Mouse (Mus musculus) embryonic fibroblast, embryonic 13.5 days (primary cell): Measurements from ENCODE around the gene Tnfsf9. TPM values are rescaled to one million over a fixed set of nuclear protein-coding genes. Genes with fewer than 3 reads are reported as not detected.

Experiments
- H3K27ac ChIP-seq: 2 replicates; pipeline ENCODE4 v1.5.1; 2012; ENCODE audit warnings: low read length, control low read depth, inconsistent platforms; ENCODE audit not compliant: insufficient read depth
- H3K4me1 ChIP-seq: 2 replicates; pipeline ENCODE4 v1.6.1; 2011; ENCODE audit warnings: low read length; ENCODE audit not compliant: control insufficient read depth, insufficient read depth
- H3K4me3 ChIP-seq: 2 replicates; pipeline ENCODE4 v1.5.1; 2011; ENCODE audit warnings: mild to moderate bottlenecking, control low read depth, low read length; ENCODE audit not compliant: insufficient read depth
- CTCF ChIP-seq: IDR thresholded peaks from 2 replicates; pipeline ENCODE4 v1.5.1; 2011; ENCODE audit warnings: mild to moderate bottlenecking, control low read depth, low read length, moderate library complexity, borderline replicate concordance; ENCODE audit not compliant: insufficient read depth
- POLR2A ChIP-seq: IDR thresholded peaks from 2 replicates; pipeline ENCODE4 v1.6.1; 2011; ENCODE audit warnings: low read depth, mild to moderate bottlenecking, control low read depth, low read length, moderate library complexity
- polyA plus RNA-seq: library from polyadenylated mRNA; stranded (reverse); fragments of >200 nt; gene quantifications from 2 replicates; pipeline ENCODE4 v1.2.4, GENCODE M21; 2011; ENCODE audit warnings: low read depth; ENCODE audit not compliant: missing spikeins, insufficient read length

The Tnfsf9 gene
- polyA plus RNA-seq, 1 experiment, result 4.3 TPM

DNA sequence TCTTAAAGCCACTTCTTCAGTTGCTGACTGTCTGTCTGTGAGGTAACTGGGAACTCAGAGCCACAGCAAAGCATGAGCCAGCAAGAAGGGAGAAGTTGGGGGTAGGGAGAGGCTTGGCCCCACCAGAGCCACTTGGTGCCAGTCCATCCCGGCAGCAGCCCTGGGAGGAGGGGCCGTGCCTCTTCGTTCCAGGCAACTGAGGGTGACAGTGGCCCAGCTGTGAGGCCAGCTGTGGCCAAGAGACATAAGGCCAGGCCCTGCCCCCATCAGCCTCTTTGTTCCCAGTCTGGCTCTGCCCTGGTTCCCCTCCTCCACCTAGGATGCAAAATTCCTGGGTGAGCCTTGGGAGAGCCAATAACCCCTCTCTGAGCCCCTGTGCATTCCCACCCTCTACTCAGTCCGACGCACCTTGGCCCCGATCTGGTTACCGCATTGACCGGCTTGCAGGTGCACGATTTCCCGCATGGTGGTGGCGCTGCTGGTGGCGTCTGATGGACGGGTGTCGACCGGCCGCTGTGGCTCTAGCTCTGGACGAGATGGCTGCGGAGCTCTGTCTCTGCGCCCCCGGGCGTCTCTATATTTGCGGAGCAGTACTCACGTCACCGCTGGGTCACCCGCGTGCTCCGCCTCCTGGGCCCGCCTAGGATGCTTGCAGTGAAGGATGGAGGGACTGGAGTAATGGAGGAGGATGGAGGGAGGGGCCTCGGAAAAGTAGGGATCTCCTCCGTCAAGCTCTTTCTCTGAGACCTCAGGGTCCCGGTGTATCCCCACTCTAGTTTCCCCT, 17.9 kb upstream of the Tnfsf9 start, which contains the start of gene Tubb4a:
Gene Tubb4a (minus strand): TSS at position 734 of the 784 bp plus-strand sequence.
- TF ChIP-seq CTCF (no peak), POLR2A (no peak)
- H3K4me1 ChIP-seq, result no peaks in the 10 kb centered on the region
- no peak within 1 kb of the TSS for H3K27ac ChIP-seq
- H3K4me3 ChIP-seq, result peak within 1 kb of the TSS; percentile 24; the same call in 1 of the 2 replicates

DNA sequence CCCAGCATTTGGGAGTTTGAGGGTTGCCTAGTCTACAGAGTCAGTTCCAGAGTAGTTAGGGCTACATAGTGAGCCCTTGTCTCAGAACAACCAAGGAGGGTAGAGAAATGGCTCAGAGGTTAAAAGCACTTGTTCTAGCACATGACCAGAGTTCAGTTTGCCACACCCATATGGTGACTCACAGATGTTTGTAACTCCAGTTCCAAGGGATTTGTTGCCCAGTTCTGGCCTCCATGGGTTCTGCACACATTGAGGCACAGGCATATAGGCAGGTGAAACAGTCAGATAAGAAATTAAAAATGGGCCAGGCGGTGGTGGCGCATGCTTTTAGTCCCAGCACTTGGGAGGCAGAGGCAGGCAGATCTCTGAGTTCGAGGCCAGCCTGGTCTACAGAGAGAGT, 10.9 kb upstream of the Tnfsf9 start:
- Histone ChIP-seq H3K4me3 (no peak overlapping the region), H3K27ac (no peak overlapping the region), H3K4me1 (no peaks in the 10 kb centered on the region)
- no peak for TF ChIP-seq POLR2A

- no peaks in the 10 kb centered on the region for H3K4me1 ChIP-seq
- H3K27ac ChIP-seq, result no peak overlapping the region
- peak overlapping the region; percentile 6; the same call in 1 of the 2 replicates for H3K4me3 ChIP-seq
- TF ChIP-seq CTCF, result no peak
- TF ChIP-seq POLR2A, result 0 out of 2 replicates have a peak, but pooled peaks have one; percentile 32
These were observed 9.1 kb upstream of the Tnfsf9 start for GRCm38 (mm10) chr17:57095855-57096622.

DNA sequence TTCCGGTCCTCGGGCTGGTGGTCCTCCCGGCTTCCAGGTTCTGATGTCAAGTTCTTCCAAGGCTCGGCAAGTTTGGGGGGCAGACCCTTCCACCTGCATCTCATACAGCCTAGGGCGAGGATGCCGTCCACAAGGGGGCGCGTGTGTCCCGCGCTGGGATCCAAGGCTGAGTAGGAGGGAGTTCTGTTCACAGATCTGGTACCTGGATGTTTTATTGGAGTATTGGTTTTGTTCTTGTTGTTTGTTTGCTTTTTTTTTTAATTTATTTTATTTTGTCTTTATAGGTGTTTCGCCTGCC, 8.6 kb upstream of the Tnfsf9 start:
- Histone ChIP-seq H3K4me1 (no peaks in the 10 kb centered on the region), H3K4me3 (peak overlapping the region; percentile 6; the same call in 1 of the 2 replicates), H3K27ac (no peak overlapping the region)
- TF ChIP-seq POLR2A, result no peak
- TF ChIP-seq CTCF, result peak; percentile 91

GRCm38 (mm10) chr17:57098321-57098720, 6.8 kb upstream of the Tnfsf9 start:
- no peak overlapping the region for H3K27ac ChIP-seq

DNA sequence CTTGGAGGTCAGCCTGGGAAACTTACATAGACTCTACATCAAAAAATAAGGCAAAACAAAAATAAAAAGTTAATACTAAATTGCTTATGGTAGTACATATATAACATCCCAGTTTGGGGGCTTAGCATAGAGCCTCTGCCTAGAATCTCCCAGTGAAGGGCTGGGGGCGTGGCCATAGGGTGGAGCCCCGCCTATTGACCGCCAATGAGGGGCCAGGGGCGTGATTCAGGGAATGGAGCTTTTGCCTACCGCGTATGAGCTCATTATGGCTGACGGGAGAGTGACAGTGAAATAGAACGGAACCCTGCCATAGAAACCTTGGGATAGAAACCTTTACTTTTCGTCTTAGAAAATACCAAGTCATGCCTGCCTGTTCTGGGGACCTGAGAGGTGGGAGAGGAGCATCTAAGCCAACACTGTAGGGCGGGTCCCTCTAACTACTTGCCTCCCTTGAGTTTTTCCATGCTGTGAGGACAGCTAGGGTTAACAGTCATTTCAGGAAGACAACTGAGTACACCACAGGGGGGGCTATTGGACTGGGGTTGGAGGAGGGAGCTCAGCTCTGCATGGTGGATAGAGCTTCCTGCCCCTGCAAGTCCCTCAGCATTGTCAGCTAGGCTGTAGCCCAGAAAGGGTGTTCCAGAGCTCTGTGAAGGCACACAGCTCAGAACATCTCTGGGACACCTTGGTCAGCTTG, 5.3 kb upstream of the Tnfsf9 start:
- TF ChIP-seq CTCF (no peak), POLR2A (no peak)
- Histone ChIP-seq H3K4me3 (no peak overlapping the region), H3K27ac (no peak overlapping the region), H3K4me1 (peaks cover 5% of the 10 kb centered on the region)

More at GRCm38 (mm10) chr17:57098321-57098720, 6.8 kb upstream of the Tnfsf9 start:
- H3K4me3 ChIP-seq, result no peak overlapping the region
- TF ChIP-seq POLR2A (no peak), CTCF (no peak)
- H3K4me1 ChIP-seq, result no peaks in the 10 kb centered on the region

DNA sequence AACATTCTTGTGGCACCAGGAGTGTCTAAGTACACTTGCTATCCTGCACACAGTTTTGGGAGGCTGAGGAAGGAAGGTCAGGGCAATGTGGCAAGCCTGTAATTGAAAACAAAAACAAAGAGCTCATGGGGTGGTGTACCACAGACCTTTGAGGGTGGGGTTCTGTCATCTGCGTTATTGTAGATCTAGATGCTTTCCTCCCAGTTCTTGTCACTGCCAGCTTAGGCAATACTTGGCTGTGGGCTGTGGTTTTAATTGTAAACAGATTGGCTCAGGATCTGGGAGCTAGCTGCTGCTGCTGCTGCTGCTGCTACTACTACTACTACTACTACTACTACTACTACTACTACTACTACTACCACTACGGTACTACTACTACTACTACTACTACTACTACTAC, 2.8 kb upstream of the Tnfsf9 start:
- Histone ChIP-seq H3K4me3 (no peak overlapping the region), H3K27ac (no peak overlapping the region), H3K4me1 (peaks cover 7% of the 10 kb centered on the region)
- TF ChIP-seq CTCF (no peak), POLR2A (no peak)

DNA sequence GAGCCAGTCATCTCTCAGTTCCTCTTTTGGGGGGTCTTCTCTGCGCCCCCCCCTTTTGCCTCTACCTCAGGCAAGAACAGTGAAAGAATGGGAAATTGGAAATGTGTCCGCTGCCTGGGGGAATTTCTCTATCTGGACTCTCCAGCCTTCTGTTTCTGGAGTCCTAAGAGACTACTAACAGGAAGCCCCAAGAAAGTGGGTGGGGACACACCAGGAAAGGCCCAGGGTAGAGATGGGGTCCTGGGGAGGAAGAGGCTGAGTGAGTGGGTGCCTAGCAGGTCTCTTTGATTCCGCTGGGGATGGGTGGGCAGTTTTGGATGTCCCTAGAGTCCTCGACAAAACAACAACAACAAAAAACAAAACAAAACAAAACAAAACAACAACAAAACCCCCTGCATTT, 629 bp upstream of the Tnfsf9 start:
- TF ChIP-seq POLR2A (no peak), CTCF (no peak)
- H3K27ac ChIP-seq, result no peak overlapping the region
- peaks cover 7% of the 10 kb centered on the region for H3K4me1 ChIP-seq
- H3K4me3 ChIP-seq, result peak overlapping the region; percentile 93

DNA sequence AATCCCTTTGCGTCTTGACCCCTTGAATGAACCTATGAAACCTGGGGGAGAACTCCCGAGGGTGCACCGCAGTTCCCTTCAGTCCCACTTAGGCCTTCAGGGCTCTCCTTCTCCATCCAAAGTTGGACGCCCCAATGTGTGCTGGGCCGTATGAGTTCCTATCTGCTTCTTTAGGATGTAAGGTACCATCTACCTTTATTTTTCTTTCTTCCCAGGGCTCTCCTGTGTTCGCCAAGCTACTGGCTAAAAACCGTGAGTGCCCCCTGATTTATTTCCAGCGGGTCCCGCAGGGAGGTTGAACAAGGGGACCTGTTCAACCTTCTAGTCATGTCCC, 877 bp downstream of the Tnfsf9 start:
- TF ChIP-seq POLR2A (no peak), CTCF (no peak)
- H3K27ac ChIP-seq, result no peak overlapping the region
- H3K4me3 ChIP-seq, result peak overlapping the region; percentile 93
- H3K4me1 ChIP-seq, result peaks cover 7% of the 10 kb centered on the region
